Mouse (Mus musculus) thymus, adult 2 months (tissue): ENCODE measurements at regions not wholly inside any gene's neighbourhood (a gene's known extent, or its start where the extent isn't known, plus 50 kb on each side); places are given as distances from the start of the nearest gene placed in this dataset.

Experiments
- CTCF ChIP-seq: fragments of 200-500 bp; IDR thresholded peaks from 2 replicates; pipeline ENCODE4 v1.5.1; 2012; ENCODE audit warnings: mild to moderate bottlenecking, control low read depth, low read length, moderate library complexity, borderline replicate concordance; ENCODE audit not compliant: control insufficient read depth, poor library complexity, insufficient read depth; ENCODE audit errors: extremely low read depth
- POLR2A ChIP-seq: fragments of 200-500 bp; IDR thresholded peaks from 2 replicates; pipeline ENCODE4 v1.6.1; 2012; ENCODE audit warnings: mild to moderate bottlenecking, low read length, control low read depth, moderate library complexity; ENCODE audit not compliant: control insufficient read depth, poor library complexity, insufficient read depth; ENCODE audit errors: extremely low read depth

DNA sequence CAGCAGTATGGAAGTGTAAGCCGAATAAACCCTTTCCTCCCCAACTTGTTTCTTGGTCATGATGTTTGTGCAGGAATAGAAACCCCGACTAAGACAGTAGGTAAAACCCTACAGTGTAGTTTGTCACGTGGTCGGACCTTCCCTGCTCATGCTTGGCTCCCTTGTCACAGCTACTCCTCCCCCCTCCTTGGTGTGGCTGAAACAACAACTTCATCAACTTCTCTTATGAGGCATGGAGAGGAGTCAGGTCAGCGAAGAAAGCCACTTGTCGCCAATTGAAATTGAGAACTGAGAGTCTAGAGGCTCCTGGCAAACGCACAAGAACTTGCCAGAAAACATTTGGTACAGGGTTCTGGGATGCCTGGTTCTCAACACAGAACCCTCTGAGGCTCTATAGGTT lies 214.1 kb downstream of the 4933412E24Rik start:
- TF ChIP-seq POLR2A (no peak), CTCF (no peak)
